Mouse (Mus musculus) liver, postnatal 0 days (tissue): ENCODE measurements around the gene Cmpk2. TPM values are rescaled to one million over a fixed set of nuclear protein-coding genes. Genes with fewer than 3 reads are reported as not detected.
"Not testable (repeated sequence)": the region's sequence is repeated elsewhere in the genome, so short reads cannot be mapped to it uniquely, and the experiment has no call there.

Experiments used
- ATAC-seq: fragments of 200-750 bp; cut with Nextera tagmentation; 2 replicates; pipeline ENCODE4 v1.8.0; 2017; ENCODE audit warnings: mild to moderate bottlenecking, moderate library complexity
- DNase-seq: peaks from one replicate; pipeline ENCODE4 v3.0.0-alpha.2; 2016
- H3K27ac ChIP-seq: fragments of 300-500 bp; sonication (generic); 2 replicates; pipeline ENCODE4 v1.5.1; 2014; ENCODE audit warnings: antibody characterized with exemption, moderate library complexity, mild to moderate bottlenecking, low read depth
- H3K27me3 ChIP-seq: fragments of 300-500 bp; sonication (generic); 2 replicates; pipeline ENCODE4 v1.6.1; 2014; ENCODE audit warnings: low read length, control low read depth, mixed read lengths; ENCODE audit not compliant: insufficient read depth
- H3K36me3 ChIP-seq: fragments of 300-500 bp; sonication (generic); replicated peaks from 2 replicates; pipeline ENCODE4 v1.6.1; 2014; ENCODE audit warnings: mild to moderate bottlenecking, control low read depth, low read length, moderate library complexity, mixed read lengths; ENCODE audit not compliant: insufficient read depth
- H3K4me1 ChIP-seq: fragments of 300-500 bp; sonication (generic); 2 replicates; pipeline ENCODE4 v1.6.1; 2014; ENCODE audit warnings: antibody characterized with exemption, mild to moderate bottlenecking, control low read depth; ENCODE audit not compliant: insufficient read depth
- H3K4me2 ChIP-seq: fragments of 300-500 bp; sonication (generic); 2 replicates; pipeline ENCODE4 v1.6.1; 2014; ENCODE audit warnings: low read depth, mild to moderate bottlenecking, low read length, moderate library complexity, mixed read lengths
- H3K4me3 ChIP-seq: fragments of 300-500 bp; sonication (generic); 2 replicates; pipeline ENCODE4 v1.5.1; 2014; ENCODE audit warnings: low read depth, low read length
- H3K9ac ChIP-seq: fragments of 300-500 bp; sonication (generic); replicated peaks from 2 replicates; pipeline ENCODE4 v1.6.1; 2014; ENCODE audit warnings: mild to moderate bottlenecking, moderate library complexity
- H3K9me3 ChIP-seq: fragments of 300-500 bp; sonication (generic); 2 replicates; pipeline ENCODE4 v1.6.1; 2016; ENCODE audit warnings: mild to moderate bottlenecking, control low read depth, low read length, mixed read lengths
- CTCF ChIP-seq: sonication (generic); IDR thresholded peaks from 2 replicates; pipeline ENCODE4 v1.5.1; 2016; ENCODE audit warnings: antibody characterized with exemption, low read depth
- EP300 ChIP-seq: IDR thresholded peaks from 2 replicates; pipeline ENCODE4 v1.6.1; 2016; ENCODE audit warnings: antibody characterized with exemption, low read depth, mild to moderate bottlenecking
- WGBS: fragments of 180-500 bp; shearing (Covaris S2); extraction: QIAGEN DNeasy Blood & Tissue Kit; methylation state at CpG from one replicate; pipeline ENCODE4 v1.1.7; 2014; ENCODE audit not compliant: insufficient replicate concordance; 5-methylcytosine and 5-hydroxymethylcytosine counted together
- polyA plus RNA-seq: library from polyadenylated mRNA; unstranded; fragments of >200 nt; fragmentation: Nextera tagmentation; extraction: Ambion mirVana; gene quantifications from 2 replicates; pipeline ENCODE4 v1.2.1, GENCODE M21; 2015

Cmpk2 gene
- polyA plus RNA-seq, result 12.8 and 14.2 TPM in 2 replicates

DNA sequence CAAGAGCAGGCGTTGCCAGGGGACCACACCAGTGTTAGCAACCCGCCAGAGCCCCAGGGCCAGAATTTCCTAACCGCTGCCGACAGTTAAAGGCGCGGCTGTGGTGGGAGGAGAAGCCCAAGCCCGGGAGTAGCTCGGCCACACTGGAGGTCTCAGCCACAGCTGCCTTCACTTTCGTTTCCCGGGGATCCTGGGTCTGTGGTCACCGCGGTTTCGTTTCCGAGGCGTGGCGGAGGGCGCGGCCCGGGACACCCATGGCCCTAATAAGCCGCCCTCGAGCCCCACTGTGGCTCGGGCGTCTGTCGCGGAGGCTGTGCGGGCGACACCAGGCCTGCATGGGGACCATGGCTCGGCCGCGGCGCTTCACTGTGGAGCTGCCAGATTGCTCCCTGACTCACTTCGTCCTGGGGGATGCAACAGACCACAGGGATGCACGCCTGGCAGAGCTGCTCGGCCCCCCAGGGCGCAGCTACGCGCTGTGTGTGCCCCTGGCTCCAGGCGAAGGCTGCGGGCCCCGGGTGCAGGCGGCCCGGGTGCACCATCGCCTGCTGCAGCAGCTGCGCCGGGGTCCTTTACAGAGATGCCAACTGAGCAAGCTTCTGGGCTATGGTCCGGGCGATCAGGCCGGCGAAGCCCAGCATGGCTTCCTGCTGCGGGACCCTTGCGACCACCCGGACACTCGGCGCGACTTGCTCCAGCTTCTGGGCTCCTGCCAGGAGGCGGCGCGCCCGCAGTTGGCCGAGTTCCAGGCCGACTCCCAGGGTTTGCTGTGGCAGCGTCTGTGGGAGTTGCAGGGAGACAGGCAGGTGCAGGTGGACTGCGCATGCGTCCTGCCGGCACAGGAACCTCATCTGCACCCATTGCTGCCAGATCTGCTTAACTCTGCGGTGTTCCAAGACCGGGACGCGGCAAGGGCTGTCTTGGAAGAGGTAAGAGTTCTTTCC, at the start of gene Cmpk2:
Gene Cmpk2 (plus strand): TSS at position 107 of the 944 bp plus-strand sequence.
- peaks cover 28% of the 10 kb centered on the region for H3K36me3 ChIP-seq
- peak within 1 kb of the TSS; percentile 96 for H3K4me3 ChIP-seq
- WGBS, result under 1% methylated on average over 69 of the region's 69 CpGs
- no peaks in the 10 kb centered on the region for H3K27me3 ChIP-seq
- ATAC-seq, result peak; percentile 77
- H3K4me1 ChIP-seq, result peaks cover 35% of the 10 kb centered on the region
- peak within 1 kb of the TSS; percentile 97 for H3K4me2 ChIP-seq
- peak within 1 kb of the TSS; percentile 93 for H3K9ac ChIP-seq
- H3K9me3 ChIP-seq, result no peaks in the 10 kb centered on the region
- peak; percentile 92 for DNase-seq
- peak within 1 kb of the TSS; percentile 95 for H3K27ac ChIP-seq
- TF ChIP-seq CTCF (peak; percentile 57), EP300 (no peak)

DNA sequence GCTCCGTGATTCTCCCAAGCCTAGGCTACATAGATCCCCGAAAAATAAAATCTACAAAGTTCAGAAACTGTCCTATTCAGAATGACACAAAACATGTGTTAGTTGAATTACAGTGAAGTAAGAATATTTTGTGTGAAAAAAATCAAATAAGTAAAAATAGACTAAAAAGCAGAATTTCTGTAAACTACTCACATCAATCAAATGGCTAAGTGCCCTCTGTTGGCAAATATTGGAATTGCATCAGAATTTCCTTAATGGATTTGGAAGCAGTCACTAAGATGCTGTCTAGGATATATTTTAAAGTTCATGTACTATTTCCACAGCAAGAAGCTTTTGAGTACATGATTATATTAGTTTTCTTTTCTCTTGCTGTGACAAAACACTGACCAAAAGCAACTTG, 44.2 kb upstream of the Cmpk2 start:
- Histone ChIP-seq H3K4me2 (no peak overlapping the region), H3K9me3 (no peaks in the 10 kb centered on the region), H3K27ac (no peak overlapping the region), H3K9ac (no peak overlapping the region), H3K36me3 (no peaks in the 10 kb centered on the region), H3K4me1 (no peaks in the 10 kb centered on the region; the same call in 1 of the 2 replicates), H3K27me3 (no peaks in the 10 kb centered on the region), H3K4me3 (no peak overlapping the region)
- ATAC-seq (no peak), DNase-seq (no peak)
- TF ChIP-seq EP300 (no peak), CTCF (peak; percentile 67)
- 93% methylated on average over 2 of the region's 2 CpGs for WGBS

DNA sequence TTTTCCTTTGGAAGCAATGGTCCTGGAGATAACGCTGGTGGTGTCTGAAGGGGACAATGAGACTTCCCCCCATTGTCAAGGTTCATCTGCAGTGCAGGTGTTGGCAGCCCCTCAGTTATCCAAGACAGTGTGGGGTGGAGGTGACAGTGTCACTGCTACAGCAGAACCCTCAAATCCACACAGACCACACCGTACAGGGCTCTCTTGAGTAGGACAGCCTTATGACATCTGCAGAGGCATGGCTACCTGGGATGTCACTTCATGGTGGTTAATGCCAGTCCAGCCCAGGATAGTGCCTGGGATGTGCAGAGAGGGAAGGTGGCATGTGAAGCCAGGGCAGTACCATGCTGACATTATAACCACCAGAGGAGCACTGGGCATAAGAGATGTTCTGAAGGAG, 40.2 kb upstream of the Cmpk2 start:
- not testable (repeated sequence) for H3K27ac ChIP-seq, H3K4me1 ChIP-seq, H3K4me3 ChIP-seq, DNase-seq, H3K36me3 ChIP-seq, H3K4me2 ChIP-seq, H3K9ac ChIP-seq, ATAC-seq, H3K9me3 ChIP-seq, H3K27me3 ChIP-seq
- WGBS, result 78% methylated on average over 2 of the region's 2 CpGs

GRCm38 (mm10) chr12:26436334-26436733, 32.7 kb upstream of the Cmpk2 start:
- no peaks in the 10 kb centered on the region for H3K4me1 ChIP-seq
- no peak overlapping the region for H3K4me2 ChIP-seq
- ATAC-seq (no peak), DNase-seq (no peak)
- no peaks in the 10 kb centered on the region for H3K9me3 ChIP-seq
- no peaks in the 10 kb centered on the region for H3K36me3 ChIP-seq
- no peak overlapping the region for H3K9ac ChIP-seq
- H3K27ac ChIP-seq, result no peak overlapping the region
- TF ChIP-seq CTCF, result no peak
- TF ChIP-seq EP300, result no peak
- H3K4me3 ChIP-seq, result no peak overlapping the region
- H3K27me3 ChIP-seq, result no peaks in the 10 kb centered on the region
- WGBS, result 68% methylated on average over 4 of the region's 4 CpGs

GRCm38 (mm10) chr12:26437950-26438349, 31.1 kb upstream of the Cmpk2 start:
- Histone ChIP-seq H3K9ac (no peak overlapping the region), H3K9me3 (no peaks in the 10 kb centered on the region), H3K27ac (no peak overlapping the region), H3K4me2 (no peak overlapping the region), H3K4me3 (no peak overlapping the region), H3K27me3 (no peaks in the 10 kb centered on the region), H3K36me3 (peaks cover under 1% of the 10 kb centered on the region; the same call in 1 of the 2 replicates), H3K4me1 (no peaks in the 10 kb centered on the region)
- TF ChIP-seq EP300 (no peak), CTCF (no peak)
- DNase-seq (no peak), ATAC-seq (no peak)
- WGBS, result 70% methylated on average over 3 of the region's 3 CpGs

DNA sequence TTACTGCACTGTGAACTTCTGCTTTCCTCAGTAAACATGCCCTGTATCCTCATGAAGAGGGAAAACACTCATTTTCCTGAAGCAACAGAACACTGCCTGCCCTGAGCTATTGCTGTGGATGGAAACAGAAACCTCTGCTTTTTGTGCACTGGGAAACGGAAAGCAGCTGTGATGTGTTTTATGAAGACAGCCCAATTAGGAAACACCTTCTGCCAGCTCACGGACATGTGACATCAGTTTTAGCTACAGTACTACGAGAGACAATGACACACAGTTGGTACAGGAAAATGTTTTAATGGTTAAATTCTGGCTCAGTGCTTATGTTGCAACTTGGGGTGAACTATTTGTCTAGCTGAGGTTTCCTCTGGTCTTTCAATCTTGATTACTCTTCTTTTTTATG, 29.6 kb upstream of the Cmpk2 start:
- H3K27me3 ChIP-seq, result no peaks in the 10 kb centered on the region
- WGBS, result 48% methylated on average over 3 of the region's 3 CpGs
- ATAC-seq, result no peak
- H3K4me3 ChIP-seq, result no peak overlapping the region
- H3K4me2 ChIP-seq, result no peak overlapping the region
- no peak for DNase-seq
- H3K9me3 ChIP-seq, result no peaks in the 10 kb centered on the region
- H3K4me1 ChIP-seq, result no peaks in the 10 kb centered on the region
- peaks cover 8% of the 10 kb centered on the region for H3K36me3 ChIP-seq
- TF ChIP-seq EP300, result no peak
- no peak for TF ChIP-seq CTCF
- no peak overlapping the region for H3K27ac ChIP-seq
- H3K9ac ChIP-seq, result no peak overlapping the region
